Mouse (Mus musculus) mouse trophoblast stem cell (cell line): ENCODE data around the gene Col15a1.

ENCODE experiments used
- in situ Hi-C, 2 experiments: fragments of 300-500 bp; cut with MseI, MboI; formaldehyde crosslinking; loops; 2 replicates in 1 of 2; 3 replicates in 1 of 2; pipeline ENCODE4 v1.15.1; 2025

Col15a1 gene

DNA sequence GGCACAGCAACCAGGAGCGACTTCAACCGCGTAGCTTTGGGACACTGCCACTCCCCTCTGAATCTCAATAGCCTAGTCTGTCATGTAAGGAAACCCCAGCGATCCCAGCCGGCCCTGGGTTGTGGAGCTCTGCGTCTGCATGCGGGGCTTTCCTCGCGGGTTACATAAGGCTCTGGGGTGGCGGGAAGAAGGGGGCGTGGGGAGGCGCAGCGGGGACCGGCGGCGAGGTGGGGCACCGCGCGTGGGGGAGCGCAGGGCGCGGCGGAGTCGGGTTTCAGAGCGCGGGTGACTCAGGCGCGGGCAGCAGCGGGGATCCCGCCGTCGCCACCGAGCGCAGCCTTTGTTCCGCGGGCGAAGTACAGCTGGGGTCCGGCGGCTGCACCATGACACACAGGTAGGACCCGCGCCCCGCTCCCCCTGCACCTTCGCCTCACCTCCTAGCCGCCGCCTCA is at the start of gene Col15a1:
TSS of gene Col15a1 (plus strand) at position 193 of the 452 bp plus-strand sequence.
- in situ Hi-C loops: no loop called here

GRCm38 (mm10) chr4:47161103-47161755 is 46.7 kb upstream of the Col15a1 start:
- in situ Hi-C loops: no loop called here

DNA sequence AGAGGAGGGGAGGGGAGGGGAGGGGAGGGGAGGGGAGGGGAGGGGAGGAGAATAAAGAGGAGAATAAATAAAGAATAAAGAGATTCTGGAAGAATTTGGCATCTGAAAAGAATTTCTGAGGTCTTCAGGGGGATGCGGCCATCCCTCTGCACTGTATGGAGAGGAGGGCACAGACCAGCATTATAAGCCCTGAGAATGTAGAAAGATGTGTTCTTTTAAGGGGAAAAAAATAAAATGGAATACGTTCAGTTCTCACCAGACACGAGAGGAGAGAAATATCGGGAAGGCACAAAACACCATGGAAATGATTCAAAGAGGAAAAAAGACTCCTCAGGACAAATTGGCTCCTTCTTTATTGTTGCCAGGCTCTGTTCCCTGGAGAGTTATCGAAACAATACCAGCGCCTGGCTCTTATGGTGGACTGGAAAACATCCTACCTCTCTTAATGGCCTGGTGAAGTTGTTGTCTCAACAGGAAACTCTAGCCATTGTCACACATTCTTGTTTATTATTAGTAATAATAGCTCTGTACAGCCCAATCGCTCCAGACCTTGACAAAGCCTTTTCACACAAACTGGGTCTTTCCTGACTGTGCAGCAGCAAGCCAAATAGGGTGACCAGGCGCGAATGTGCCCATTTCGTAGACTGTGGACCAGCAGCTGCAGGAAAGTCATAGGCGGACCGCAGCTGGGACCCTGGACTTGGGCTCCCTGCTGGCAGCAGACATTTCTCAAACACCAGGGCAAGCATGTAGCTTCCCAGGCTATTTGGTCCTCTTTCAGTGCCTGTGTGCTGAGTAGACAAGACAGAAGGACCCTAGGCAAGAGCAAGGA is 46.0 kb upstream of the Col15a1 start:
- in situ Hi-C loops: no loop called here

DNA sequence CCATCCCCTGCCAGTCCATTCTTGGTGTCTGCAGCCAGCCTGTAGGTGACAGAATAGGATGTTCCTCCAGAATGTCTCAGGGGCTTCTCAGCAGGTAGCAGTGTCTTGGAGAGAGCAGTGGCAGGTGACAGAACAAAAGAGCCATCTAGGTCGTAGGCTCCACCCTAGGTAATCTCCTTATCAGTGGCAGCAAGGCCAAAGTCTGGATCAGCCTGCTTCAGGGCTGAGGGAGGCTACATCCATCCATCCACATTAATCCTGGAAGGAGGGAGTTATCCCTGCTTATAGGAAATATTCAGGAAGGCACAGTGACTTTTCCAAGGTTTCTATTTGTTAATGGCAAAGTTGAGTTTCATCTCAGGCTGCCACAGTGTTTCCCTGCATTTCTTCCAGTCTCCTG is 35.6 kb upstream of the Col15a1 start:
- in situ Hi-C loops: no loop called here

DNA sequence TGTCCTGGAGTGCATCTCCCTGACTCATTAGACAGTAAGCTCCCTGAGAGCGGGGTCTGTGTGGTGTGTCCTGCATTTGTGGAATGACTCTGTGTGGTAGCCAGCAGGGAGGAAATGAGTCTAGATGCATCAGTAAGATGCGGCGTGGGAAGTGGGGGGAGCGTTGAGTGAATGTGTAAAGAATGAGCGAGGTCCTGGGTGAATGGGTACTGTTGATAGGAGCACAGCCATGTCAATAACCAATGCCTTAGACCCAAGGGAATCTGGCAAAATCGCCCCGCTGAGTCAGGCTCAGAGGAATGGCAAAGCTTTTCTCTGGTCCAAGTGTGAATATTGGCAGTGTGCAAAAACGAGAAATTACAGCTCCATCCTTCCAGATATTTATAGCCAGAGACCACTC is 30.9 kb upstream of the Col15a1 start:
- in situ Hi-C loops: no loop called here

DNA sequence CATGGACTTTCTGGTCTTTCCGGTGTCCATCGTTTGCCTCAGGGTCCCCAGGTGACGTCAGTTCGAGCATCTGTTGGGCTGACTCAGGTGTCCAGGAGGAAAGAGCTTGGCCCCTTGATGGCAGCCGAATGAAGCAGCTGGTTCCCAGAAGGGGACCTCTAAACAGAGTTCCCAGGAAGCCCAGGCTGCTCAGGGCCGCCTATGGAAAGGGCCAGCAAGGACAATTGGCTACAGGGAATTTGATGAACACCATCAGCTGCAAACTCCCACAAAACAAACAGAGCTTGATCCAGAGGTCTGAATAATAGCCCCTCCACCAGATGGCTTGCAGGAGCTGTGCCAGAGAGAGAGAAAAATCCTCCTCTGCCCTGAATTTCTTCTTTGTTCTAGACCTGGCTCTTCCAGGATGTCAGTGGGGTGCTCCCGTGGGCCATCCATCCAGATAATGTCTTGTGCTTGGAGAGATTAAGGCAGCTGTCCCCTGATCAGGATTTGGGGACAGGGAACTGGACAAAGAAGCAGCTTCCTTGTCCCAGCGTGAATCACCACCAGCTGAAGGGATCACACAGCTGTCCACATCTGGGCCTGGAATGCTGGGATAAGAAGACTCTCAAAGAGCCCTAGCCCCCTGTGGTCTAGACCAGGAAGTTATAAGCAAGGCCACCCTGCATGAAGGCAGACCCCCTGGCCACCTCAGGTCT is 29.6 kb upstream of the Col15a1 start:
- in situ Hi-C loops: no loop called here

- in situ Hi-C loops: no loop called here
Measured at GRCm38 (mm10) chr4:47179535-47179934, 28.4 kb upstream of the Col15a1 start.

DNA sequence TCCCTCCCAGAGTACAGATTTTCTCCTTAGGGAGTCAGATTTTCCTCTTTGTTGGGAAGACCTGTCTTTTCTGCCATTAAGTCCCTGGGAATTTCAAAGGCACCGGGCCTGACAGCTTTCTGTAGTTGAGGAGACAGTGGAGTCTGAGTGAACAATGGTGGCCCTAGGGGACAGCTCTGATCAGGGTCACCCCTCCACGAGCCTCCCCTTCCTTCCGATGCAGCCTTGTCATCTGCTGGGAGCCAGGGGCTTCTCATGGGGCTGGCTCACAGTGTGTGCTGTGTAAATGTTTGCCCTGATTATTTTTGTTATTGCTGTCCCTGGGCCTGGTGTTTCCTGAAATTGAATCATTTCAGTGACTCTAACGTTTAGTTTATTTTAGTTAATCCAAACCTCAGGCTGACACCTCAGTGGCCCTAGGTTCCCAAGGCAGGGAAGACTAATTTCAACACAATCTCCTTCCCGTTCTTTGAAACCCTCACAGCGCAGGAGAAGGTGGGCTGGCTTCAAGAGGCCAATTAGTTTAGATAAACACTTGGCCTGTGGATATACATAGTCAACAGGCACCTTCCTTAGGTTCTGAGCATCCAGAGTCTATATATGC is 23.8 kb upstream of the Col15a1 start:
- in situ Hi-C loops: no loop called here

DNA sequence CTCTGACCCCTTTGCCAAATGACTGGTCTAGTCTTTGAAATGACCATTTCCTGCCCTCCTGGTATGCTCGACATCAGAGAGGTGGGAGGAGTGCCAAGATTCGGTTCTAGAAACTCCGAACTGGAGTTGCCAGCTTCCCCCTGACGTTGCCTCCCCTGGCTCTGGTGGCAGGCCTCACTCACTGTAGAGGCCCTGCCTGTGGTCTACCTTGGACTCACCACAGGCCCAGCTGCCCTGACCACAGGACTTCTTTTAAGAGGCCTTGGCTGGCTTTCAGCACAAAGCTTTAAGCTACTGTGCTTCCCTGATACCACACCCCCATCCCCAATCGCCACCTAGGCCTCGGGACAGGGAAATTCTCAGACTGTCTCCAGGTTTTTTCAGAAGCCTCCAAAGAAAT is 21.4 kb upstream of the Col15a1 start:
- in situ Hi-C loops: no loop called here

- in situ Hi-C loops: no loop called here
Measured at GRCm38 (mm10) chr4:47196173-47196572, 11.8 kb upstream of the Col15a1 start.

GRCm38 (mm10) chr4:47203643-47204042 is 4.3 kb upstream of the Col15a1 start:
- in situ Hi-C loops: no loop called here

DNA sequence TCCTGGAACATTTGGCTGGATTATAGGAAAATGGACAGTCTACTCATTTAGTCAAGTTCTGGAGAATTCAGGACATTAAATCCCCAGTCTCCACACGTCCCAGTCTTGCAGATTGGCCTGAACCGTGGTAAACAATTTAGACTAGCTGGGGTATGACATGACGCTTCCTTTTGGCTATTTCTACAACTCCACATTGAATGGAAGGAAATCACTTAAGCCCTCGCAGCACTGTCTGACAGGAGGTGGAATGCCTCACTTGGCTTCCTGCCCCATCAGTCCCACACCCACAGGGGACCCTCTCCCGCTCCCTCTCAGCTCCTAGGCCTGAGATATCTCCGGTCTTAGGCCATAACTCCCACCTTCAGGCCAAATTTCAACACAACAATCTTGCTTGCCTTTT is 2.1 kb upstream of the Col15a1 start:
- in situ Hi-C loops: no loop called here

- in situ Hi-C loops: no loop called here
Measured at GRCm38 (mm10) chr4:47208421-47208991, 545 bp downstream of the Col15a1 start.

DNA sequence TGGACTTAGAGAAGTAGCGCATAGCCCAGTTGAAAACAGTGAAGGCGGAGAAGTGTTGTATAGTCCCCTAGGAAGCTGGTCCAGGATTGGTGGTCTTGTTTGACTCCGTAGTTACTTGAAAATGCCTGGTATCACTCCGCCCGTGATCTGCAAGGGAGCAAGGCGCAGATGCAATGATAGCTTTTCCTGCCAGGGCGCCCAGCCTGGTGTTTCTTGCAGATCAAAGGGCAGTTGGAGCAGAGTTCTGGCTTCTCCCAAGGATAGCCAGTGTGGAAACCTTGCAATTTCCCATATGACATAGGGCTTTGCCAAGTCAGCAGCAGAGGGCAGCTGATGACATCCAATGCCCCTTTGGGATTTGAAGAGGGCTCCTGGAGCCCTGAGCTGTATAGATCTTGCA is 1.5 kb downstream of the Col15a1 start:
- in situ Hi-C loops: no loop called here

DNA sequence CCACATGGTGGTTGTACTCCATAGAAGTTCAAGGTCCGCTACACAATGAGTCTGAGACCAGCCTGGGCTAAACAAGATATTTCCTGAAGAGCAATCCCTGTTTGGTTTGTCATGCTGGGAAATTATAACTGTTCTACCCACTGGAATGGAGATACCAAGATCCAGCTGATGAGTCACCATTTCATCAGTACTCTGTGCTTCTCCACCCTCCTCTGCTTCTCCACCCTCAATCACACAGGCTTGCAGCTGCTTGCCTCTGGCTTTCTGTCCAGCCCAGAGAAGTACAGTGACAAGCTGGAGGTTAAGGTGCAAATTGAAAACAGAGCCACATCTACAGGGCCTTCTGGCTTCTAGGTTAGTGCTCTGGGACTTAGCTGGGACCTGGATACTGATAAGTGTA is 10.9 kb downstream of the Col15a1 start:
- in situ Hi-C loops: no loop called here

GRCm38 (mm10) chr4:47219393-47219792 is 11.4 kb downstream of the Col15a1 start:
- in situ Hi-C loops: no loop called here

DNA sequence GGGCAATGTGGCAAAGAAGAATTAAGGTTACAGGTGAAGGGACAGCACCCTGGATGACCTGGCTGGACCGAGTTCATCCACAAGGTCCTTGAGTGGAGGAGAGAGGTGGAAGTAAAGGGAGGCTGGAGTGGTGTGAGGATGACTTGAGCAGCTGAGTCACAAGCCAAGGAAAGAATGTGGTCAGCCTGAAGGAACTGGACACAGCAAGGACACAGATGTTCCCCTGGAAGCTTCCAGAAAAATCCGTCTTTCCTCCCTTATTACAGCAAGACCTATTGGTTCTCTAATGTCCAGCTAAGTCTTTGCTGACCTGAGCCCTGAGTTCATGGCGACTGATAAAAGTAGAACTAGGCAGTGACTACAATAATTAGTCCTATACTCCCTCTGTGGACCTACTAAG is 12.6 kb downstream of the Col15a1 start:
- in situ Hi-C loops: no loop called here

DNA sequence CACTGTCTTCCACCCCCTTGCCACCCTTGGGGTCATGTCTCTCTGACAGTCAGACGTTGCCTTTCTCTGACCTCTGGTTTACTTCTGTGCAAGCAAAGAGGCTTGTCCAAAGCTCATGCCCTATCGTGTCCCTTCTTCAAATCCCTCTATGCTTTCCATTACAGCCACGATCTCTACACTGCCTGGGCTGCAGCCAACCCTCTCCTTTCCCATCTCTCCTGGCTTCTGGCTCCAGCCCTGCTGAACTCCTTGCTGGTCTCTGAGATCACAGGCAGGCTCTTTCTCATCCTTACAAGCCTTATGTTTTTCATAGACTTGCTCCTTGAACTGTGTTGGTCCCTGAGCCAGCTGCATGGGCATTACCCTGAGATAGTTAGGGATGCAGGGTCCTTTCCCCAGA is 14.2 kb downstream of the Col15a1 start:
- in situ Hi-C loops: no loop called here

GRCm38 (mm10) chr4:47225920-47226319 is 18.0 kb downstream of the Col15a1 start:
- in situ Hi-C loops: no loop called here

DNA sequence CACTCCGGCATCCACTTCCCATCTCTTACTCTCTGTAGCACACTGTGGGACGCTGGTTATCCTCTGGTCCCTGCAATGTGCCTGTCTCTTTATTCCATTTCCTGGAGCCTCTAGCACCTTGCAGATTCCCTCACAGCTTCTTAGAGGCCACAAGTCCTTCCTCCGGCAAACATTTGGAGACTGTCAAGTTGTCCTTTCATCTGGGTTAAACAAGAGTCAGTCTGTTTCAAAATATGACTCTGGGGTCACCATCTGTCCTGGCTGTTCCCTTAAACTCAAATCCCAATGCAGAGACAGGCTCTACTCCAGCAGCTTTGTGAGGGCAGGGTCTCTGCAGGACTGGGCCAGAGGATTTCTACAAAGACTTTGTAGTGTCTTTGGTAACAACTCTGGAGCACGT is 19.1 kb downstream of the Col15a1 start:
- in situ Hi-C loops: no loop called here

DNA sequence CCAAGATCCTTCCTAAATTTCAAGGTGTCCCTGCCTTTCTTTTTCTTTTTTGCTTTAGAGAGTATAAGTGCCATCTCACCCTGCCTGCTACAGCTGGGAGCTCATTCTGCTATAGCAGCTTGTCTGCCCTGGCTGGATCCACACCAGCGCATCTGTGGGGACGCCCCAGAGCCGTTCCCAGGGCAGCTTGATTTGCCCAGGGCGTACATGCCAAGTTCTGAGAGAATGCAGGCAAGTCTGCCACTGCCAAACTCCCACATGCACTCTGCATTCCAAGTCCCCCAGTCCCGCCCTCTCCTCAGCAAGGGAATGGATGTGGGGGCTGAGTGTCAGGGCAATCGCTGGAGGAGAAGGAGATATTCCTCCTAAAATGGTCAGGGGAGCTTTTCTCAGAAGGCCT is 19.8 kb downstream of the Col15a1 start:
- in situ Hi-C loops: no loop called here

DNA sequence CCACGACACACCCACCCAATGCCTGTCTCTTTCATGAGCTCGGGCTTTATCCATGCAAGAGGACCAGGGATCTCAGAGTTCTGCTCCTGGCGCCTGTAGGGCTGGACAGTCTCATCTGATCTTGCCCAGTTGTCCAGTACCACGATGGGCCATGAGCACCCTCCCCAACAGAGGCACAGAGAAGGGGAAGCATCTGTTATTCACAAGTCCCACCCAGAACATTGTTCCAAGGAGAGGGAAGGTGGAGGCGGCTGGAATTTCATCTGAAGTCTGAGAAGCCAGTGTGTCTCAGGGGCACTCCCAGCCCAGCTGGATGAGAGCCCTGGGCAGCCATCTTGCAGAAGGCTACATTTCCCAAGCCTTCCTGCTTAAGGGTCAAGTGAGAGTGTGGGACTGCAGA is 21.0 kb downstream of the Col15a1 start:
- in situ Hi-C loops: no loop called here
